Mouse (Mus musculus): ENCODE results near the gene Ccdc83.

DNA sequence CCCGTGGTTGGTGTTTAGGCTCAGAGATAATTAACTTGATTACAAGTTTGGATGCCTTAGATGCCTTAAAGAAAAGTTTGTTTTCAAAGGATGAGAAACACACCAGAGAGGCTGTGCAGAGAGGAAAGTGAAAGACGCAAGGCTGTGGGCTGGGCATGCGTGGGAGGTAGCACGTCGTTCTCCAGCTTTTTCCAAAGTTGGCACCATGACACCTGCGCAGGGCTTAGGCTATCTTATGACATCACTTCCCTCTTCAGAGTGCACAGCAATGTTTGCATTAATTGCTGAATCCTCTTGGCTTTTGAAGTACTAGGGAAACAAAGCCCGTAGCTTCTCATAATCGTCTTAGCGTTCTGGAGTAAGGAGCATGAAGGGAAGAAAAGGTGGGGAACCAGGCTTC is 34.1 kb downstream of the Ccdc83 start:
- TF ChIP-seq CTCF (IDR thresholded peaks at IDR 0.05; ENCODE audit: low read depth, low read length) (no peak), POLR2A (IDR thresholded peaks at IDR 0.05; ENCODE audit: extremely low read depth, insufficient read depth, low read length) (no peak)

Data from liver, adult 2 months (tissue).